Mouse (Mus musculus) adrenal gland, adult 18-20 months (tissue): Measurements from ENCODE around the gene Ttc6. TPM values are rescaled to one million over a fixed set of nuclear protein-coding genes. Genes with fewer than 3 reads are reported as not detected.

Experiments
- DNase-seq, 2 experiments: peaks; one replicate each; pipeline ENCODE4 v3.0.0; 2021 to 2022; ENCODE audit warnings: low spot score in 2 of 2
- total RNA-seq, 2 experiments: library from RNA; stranded (reverse); gene quantifications; 1 replicate in 1 of 2; 2 replicates in 1 of 2; pipeline ENCODE4 v1.2.3; 2021

Ttc6 gene
- total RNA-seq, 2 experiments from 2014 or later, result not detected

GRCm38 (mm10) chr12:57545371-57546241 lies 18.3 kb upstream of the Ttc6 start:
- peak in 1 of 2 experiments; percentile 25 for DNase-seq

- no peak for DNase-seq
Observed at GRCm38 (mm10) chr12:57546415-57547201, 17.3 kb upstream of the Ttc6 start, which contains the start of gene Foxa1. Gene Foxa1 (minus strand): TSS chr12:57546916.

- no peak for DNase-seq
Observed at GRCm38 (mm10) chr12:57547890-57548289, 16.0 kb upstream of the Ttc6 start.

GRCm38 (mm10) chr12:57548352-57548980 lies 15.4 kb upstream of the Ttc6 start:
- DNase-seq, result no peak

GRCm38 (mm10) chr12:57548981-57549666 lies 14.8 kb upstream of the Ttc6 start:
- no peak for DNase-seq

- no peak for DNase-seq
Observed at GRCm38 (mm10) chr12:57549667-57550160, 14.2 kb upstream of the Ttc6 start.

- no peak for DNase-seq
Observed at GRCm38 (mm10) chr12:57550181-57550808, 13.6 kb upstream of the Ttc6 start.

GRCm38 (mm10) chr12:57550881-57551280 lies 13.0 kb upstream of the Ttc6 start:
- no peak for DNase-seq

GRCm38 (mm10) chr12:57552286-57552685 lies 11.6 kb upstream of the Ttc6 start:
- DNase-seq, result no peak

GRCm38 (mm10) chr12:57554091-57554490 lies 9.8 kb upstream of the Ttc6 start:
- no peak for DNase-seq

GRCm38 (mm10) chr12:57571773-57572172 lies 7.9 kb downstream of the Ttc6 start:
- no peak for DNase-seq

- no peak for DNase-seq
Observed at GRCm38 (mm10) chr12:57572415-57572814, 8.5 kb downstream of the Ttc6 start.

GRCm38 (mm10) chr12:57575931-57576628 lies 12.2 kb downstream of the Ttc6 start:
- peak in 1 of 2 experiments; percentile 20 for DNase-seq

GRCm38 (mm10) chr12:57607624-57608023 lies 43.7 kb downstream of the Ttc6 start:
- no peak for DNase-seq

- no peak for DNase-seq
Observed at GRCm38 (mm10) chr12:57615137-57615536, 51.2 kb downstream of the Ttc6 start.

GRCm38 (mm10) chr12:57622030-57622429 lies 58.1 kb downstream of the Ttc6 start:
- no peak for DNase-seq

GRCm38 (mm10) chr12:57623264-57623663 lies 59.4 kb downstream of the Ttc6 start:
- no peak for DNase-seq

GRCm38 (mm10) chr12:57624011-57624608 lies 60.2 kb downstream of the Ttc6 start:
- no peak for DNase-seq

- DNase-seq, result no peak
Observed at GRCm38 (mm10) chr12:57650011-57650410, 86.1 kb downstream of the Ttc6 start.
